Mouse (Mus musculus): ENCODE measurements around the gene L3hypdh. TPM values are rescaled to one million over a fixed set of nuclear protein-coding genes. Genes with fewer than 3 reads are reported as not detected.

Gene L3hypdh
- 1 to 10 TPM; 5.3 to 8.0 TPM for total RNA-seq (2021)

DNA sequence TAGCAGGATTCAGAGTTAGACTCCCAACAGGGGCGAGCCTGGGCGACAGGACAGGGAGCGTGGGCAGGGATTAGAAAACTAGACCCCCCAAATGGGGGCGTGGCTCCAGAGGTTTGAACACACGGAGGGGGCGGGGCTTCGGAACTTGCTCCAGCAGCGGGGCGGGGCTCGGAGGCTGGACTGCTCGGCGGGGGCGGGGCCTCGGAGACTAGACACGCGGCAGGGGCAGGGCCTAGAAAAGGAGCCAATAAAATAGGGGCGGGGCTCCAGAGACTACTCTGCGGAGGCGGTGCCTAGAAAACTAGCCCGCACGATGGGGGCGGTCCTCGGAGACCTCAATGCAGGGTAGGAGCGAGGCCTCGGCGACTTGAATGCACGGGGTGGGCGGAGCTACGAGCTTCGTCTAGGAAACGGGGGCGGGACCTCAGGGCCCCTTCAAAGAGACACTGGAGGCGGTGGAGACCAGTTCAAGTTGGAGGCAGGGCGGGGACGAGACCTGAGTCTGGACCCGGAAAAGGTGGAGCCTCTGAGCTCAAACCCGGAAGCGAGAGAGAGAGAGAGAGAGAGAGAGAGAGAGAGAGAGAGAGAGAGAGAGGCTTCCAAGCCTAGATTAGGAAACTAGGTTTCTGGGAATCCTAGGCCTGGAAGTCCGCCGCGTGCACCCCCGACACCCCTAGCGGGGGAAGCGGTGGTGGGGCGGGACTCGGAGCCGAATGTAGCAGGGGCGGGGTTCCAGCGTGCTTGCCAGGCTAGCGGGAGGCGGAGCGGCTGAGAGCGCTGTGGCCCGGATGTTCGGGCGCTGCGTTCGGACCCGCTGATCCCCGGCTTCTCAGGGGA lies at the start of gene L3hypdh, which contains the start of gene Jkamp:
TSS of gene L3hypdh (minus strand) at position 111 of the 837 bp plus-strand sequence.
TSS of gene Jkamp (plus strand) at position 261 of the 837 bp plus-strand sequence.
- intact Hi-C loops (cut with DNase I): no loop called here

DNA sequence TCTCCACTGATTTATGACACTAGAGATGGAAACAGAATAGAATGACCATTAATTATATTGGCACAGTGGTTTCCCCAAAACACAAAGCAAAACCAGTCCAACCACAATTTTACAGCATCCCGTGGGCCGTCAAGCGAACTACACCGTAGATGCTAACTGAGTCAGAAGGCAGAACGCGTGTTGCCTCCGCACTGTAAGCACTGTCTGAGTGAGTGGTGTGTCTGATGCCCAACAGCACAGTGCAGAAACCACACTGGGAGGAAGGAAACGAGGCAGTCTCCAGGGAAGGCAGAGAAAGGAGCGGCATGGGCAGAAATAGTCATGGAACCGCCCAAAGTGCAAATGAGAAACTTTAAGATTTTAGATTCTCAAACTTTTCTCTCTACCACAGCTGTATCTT lies 44.0 kb upstream of the L3hypdh start:
- intact Hi-C loops (cut with DNase I): no loop called here
- no peak for DNase-seq

More for the DNA sequence above, at the start of gene L3hypdh, which contains the start of gene Jkamp:
- peak; percentile 100 for DNase-seq

DNA sequence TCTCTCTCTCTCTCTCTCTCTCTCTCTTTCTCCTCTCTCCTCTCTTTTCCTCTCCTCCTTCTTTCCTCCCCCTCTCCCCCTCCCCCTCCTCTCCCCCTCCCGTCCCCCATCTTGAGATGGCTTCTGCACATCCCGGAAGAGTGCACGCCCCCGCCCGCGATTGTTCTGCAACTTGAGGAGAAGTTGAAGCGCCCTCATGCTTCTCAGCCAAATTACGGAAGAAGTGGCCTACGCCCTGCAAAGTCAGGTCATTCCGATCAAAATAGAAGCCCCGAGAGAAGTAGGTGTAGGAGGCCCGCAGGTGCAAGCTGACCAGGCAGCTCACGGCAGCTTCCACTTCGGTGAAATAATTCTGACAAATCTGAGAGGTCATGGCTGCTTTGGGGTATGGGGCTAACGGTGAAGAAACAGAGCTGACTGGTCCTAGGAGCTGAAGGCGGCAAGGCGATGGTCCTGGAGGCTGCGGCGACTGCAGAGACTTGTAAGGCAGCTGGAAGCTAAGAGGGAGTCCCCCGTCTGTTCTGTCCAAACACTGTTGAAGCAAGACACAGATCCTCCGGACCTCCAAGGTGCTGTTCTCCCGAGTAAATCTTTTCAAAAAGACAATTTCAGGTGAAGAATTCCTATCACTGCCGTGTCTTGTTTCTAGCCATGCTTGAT lies 30.6 kb upstream of the L3hypdh start:
- intact Hi-C loops (cut with DNase I): no loop called here

DNA sequence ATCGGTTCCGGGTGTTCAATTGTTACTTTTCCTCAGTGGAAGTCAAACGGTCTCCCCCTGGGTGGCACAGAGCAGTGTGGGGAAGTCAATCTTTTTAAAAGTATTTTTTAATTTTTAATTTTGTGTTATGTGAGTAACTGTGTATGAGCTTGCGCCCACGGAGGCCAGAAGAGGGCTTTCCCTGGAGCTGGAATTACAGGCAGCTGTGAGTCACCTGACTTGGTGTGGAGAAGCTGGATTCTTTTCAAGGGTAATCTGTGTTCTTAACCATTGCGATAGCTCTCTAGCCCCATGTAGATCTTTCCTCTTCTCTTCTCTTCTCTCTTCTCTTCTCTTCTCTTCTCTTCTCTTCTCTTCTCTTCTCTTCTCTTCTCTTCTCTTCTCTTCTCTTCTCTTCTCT lies 29.9 kb upstream of the L3hypdh start:
- intact Hi-C loops (cut with DNase I): no loop called here
- DNase-seq: no peak

More for the DNA sequence above, 30.6 kb upstream of the L3hypdh start:
- no peak for DNase-seq

DNA sequence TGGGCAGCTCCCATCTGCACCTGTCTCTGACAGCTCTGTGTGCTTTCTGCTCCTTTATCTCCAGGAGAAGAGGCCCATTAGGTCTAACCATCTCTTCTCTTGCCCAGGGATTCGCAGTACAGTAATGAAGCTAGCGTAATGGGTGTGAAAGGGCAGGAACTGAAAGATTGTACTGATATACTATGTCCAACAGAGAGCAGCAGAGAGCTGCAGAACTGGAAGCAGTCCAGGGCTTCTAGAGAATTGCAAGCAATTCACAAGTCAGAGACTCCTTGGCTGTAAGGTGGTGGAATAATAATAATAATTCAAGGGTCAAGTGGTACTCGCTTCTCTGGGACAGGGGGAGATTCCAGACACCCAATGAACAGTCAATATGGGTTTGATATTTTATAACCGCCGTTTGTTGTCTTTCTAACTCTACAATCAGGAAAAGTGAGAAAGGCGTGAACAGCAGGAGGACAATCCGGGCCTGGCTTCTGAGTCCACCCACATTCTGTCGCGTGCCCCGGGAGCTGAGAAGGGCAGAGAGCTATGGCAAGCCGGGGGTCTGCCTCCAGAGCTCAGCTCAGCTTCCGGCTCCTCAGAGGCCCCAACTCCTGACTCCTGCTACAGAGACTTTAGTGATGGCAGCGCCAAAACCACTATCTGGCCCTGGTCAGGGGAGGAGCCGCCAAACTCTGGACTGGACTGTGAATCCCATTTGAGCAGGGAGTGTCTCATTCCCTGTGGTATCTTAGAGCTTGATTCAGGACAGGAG lies 19.5 kb upstream of the L3hypdh start:
- intact Hi-C loops (cut with DNase I): loop anchor here (5.0 to 10.0 kb wide), 3 partner anchors 113 to 550 kb away; no protein-coding TSS in a partner anchor
- peak; percentile 74 for DNase-seq

DNA sequence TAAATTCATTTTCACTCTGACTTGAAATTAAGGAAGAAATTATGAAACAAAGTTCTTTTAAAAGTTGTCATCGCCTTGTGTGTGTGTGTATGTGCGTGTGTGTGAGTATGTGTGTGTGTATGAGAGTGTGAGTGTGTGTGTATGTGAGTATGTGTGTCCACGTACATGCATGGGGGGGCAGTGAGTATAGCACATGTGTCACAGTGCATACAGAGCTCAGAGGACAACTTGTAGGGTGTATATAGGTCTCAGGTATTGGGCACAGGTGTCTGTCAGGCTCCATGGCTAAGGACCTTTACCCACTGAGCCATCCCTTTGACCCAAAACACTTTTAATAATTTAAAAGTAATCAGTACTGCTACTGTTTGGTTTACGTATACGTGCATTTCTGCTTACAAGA lies 18.8 kb upstream of the L3hypdh start:
- intact Hi-C loops (cut with DNase I): loop anchor here (5.0 to 10.0 kb wide), 3 partner anchors 113 to 551 kb away; no protein-coding TSS in a partner anchor

DNA sequence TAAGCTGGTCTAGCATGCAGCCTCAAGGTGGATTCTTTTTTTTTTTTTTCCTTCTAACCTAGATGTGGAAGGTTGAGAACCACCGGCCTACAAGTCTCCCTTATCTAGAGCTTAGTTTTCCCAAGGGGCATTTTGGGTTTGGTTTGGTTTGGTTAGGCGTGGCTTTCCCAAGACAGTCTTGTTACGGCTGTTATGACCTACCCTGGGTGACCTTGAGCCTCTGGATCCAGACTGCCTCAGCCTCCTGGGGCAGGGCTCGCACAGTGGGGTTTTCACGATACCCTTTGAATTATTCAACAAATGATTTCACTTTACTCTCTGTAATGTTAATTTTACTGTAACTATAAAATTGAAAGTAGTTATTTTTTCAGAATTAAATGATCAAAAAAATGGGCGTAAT lies 17.5 kb upstream of the L3hypdh start:
- intact Hi-C loops (cut with DNase I): loop anchor here (5.0 to 10.0 kb wide), 3 partner anchors 115 to 552 kb away; no protein-coding TSS in a partner anchor
- DNase-seq: no peak

More for the DNA sequence above, 18.8 kb upstream of the L3hypdh start:
- DNase-seq: no peak

DNA sequence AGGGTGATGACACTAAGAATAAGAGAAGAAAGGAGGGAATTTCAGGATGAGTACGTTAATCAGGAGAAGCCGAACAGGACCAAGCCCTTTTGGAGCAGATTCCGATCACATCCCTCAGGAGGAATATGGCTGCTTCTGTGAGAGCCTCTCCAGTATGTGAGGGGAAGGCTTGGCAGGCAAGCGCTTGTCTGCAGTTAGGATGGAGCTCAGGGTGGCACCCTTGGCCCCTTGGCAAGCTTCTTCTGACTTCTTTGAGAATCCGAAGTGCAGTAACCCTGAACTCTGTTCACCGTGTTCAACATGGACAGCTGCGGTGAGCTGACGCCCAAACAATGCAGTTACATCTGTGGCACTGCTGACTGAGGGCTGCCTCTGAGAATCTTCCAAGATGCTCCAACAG lies 11.7 kb upstream of the L3hypdh start:
- DNase-seq: no peak
- intact Hi-C loops (cut with DNase I): no loop called here

DNA sequence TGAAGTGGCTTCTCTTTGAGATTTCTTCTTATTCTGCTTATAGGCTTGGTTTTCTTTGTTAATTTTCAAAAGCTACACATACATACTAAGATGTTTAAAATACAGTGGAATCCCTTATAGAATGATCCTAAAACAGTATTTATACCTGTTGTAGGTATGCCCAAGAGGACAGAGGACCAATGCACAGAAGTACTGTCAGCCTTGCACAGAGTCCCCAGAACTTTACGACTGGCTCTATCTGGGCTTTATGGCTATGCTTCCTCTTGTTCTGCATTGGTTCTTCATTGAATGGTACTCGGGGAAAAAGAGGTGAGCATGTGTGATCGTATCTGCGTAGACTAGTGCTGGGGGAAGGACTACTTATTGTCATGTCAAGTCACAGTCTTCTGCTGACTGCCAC lies 4.6 kb upstream of the L3hypdh start:
- intact Hi-C loops (cut with DNase I): no loop called here
- no peak for DNase-seq

DNA sequence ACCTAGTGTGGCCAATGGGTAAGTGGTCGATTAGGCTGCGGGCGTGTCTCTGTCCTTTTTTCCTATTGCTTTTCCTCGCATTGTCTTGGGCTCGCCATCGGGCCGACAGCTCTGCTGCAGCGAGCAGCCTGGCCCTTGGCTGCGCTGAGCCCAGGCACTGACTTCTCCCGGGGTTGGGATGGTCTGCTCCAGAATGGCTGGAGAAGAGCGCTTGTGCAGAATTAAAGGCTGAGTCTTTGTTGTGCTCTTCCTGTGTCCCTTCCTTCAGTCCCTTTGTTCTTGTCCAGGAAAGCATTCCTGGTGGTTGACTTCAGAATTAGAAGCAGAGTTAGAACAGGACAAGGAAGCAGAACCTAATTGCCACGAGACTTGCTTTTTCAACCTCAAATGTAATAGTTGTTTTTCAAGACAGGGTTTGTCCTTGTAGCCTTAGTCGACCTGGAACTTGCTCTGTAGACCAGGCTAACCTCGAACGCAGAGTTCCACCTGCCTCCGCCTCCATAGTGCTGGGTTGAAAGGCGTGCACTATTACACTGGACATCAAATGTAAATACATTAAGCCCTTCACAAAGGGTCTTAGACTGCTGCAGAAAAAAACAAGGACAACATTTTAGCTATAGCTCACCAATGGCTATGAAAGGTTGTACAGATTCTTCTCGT lies 1.1 kb upstream of the L3hypdh start:
- DNase-seq: no peak

DNA sequence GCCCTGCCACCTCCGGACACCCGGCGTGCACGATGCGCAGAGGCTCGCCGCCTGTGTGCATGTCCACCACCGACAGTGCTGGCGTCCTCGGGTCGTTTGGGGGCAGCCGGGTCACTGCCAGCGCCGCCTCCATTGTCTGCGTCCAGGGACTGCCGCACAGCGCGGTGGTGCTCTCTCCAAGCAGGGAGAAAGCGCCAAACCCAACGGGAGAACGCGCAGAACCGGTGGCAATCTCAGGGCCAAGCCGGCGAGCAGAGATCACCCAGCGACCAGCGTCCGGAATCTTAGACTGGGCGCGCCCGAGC lies 263 bp downstream of the L3hypdh start:
- intact Hi-C loops (cut with DNase I): no loop called here
- no peak for DNase-seq

More for the DNA sequence above, 1.1 kb upstream of the L3hypdh start:
- intact Hi-C loops (cut with DNase I): no loop called here

DNA sequence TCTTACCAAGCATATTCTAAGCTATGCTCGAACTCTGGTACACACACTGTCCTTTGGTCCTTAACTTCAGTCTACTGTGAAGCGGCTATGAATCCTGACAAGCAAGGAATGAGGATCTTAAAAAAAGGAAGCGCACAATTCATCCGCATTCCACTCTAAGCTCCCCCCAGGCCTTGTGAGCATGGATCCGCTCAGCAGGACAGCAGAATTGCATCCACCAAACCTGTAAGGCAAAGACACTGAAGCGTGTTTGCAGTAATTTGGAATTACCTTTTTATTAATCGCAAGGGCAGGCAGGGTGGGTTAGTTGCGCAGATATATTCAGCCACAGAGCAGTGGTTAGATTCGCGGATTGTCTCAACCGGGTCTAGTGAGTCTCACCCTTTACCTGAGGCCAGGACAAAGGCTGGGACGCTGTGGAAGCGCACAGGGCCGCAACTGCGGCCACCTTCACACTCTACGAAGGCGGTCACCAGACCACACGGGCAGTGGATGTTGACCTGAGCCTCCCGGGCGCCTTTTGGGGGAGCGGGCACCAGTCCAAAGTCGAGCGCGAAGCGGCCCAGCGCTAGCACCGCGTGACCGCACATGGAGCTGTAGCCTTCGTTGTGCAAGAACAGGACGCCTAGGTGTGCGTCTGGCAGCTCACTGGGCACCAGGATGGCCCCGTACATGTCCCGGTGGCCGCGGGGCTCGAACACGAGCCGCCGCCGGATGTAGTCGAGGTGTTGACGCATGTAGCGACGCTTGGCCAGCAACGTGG lies 797 bp downstream of the L3hypdh start:
- intact Hi-C loops (cut with DNase I): no loop called here
- DNase-seq: no peak

DNA sequence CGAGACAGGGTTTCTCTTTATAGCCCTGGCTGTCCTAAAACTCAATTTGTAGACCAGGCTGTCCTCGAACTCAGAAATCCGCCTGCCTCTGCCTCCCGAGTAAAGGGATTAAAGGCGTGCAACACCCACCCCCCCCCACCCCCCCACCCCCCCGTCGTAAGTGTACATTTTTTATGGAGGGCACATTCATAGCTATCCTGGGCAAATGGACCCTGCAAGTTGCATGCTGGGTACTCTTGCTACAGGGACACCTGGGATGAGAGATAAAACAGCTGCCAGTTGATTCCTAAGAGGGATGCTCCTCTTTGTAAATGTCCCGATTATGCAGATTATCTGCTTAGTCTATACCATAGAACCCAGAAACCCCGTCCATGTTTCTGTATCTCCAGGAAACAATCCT lies 2.0 kb downstream of the L3hypdh start:
- intact Hi-C loops (cut with DNase I): no loop called here
- no peak for DNase-seq

DNA sequence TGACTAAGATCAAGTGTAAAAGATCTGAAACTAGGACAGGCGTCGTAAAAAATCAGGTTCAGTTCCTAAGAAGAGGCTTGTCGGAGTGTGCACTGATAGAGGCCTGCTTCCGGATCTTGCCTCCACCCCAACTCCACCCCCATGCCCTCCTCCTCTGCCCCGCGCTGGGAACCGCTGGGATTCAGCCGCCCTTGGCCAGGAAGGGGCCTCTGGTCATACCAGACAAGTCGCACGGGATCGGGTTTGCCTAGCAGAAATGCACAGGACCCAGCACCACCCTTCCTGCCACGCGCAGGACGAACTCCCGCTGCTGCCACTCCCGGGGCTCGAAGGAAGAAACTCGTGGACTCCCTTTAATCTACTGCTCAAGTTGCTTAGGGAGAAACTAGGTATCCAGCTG lies 2.9 kb downstream of the L3hypdh start:
- intact Hi-C loops (cut with DNase I): no loop called here
- DNase-seq: peak; percentile 8

DNA sequence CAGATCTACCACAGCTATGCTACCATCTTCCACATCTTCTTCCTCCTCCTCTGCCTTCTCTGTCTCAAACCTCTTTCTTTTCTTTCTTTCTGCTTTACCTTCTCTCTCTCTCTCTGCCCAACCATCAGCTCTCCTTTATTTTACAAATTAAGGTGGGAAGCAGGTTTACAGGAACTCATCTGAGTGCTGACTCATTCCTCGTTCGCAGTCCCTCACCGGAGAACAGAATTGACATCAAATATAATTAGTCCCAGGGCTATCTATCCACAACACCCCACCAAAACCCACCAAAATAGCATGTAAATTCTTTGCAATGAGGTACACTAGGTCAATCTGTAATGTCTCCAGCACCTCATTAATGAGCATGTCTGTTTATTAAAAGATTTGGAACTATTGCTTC lies 3.3 kb downstream of the L3hypdh start:
- no peak for DNase-seq
- intact Hi-C loops (cut with DNase I): no loop called here

DNA sequence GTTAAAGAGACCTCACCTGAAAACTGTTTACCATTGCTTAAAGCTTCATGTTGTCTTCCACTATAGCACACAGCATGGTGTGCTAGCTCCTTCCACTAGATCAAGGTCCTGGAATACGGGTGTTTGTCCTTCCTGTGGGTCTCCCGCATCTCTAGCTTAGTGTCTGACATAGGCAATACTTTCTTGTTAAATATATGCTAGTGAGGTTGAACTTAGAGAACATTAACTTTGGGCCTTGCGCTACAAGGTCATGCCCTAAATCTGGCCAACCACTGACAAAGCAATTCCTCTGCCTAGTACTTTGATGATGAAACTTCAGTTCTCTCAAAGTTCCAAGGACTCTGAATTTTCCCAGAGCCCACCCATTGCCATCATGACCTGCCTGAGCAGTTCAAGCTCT lies 7.0 kb downstream of the L3hypdh start:
- intact Hi-C loops (cut with DNase I): no loop called here
- DNase-seq: no peak

DNA sequence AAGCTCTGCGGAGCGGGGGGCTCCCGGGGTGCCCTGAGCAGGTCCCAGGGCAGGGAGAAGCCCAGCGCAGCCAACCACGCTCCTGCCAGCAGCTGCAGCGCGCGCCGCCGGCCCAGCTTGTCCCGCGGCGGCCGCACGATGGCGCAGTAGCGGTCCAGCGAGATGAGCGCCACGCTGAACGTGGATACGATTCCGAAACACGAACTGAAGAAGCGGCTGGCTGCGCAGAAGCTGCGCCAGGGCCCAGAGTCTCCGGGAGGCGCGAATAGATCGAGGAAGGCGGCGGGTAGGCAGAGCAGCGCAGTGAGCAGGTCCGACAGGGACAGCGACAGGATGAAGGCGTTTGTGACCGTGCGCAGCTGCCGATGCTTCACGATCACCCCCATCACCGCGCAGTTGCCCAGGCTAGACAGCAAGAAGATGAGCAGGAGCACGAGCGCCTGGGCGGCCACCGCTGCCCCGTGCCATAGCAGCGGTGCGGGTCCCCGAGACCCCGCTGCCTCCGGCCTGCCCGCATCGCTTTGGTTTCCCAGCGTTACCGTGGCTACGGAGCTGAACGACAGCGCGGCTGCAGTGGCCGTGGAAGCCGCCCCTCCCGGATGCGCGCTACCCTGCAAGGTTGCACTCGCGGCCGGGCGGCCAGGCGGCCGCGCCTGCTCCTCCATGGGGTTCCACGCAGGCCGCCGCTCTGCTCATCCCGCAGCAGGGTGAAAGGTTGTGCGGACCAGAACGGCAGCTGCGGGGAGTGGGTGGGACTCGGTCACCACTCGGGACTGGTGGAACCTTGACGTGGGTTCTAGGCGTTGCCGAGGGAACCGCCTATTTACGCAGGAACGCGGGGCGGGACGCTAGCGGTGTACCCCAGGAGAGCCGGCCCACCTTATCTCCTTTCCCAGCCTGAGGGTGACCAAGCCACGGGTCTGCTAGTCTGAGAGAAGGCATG lies 14.6 kb downstream of the L3hypdh start, which contains the start of gene Gpr135:
TSS of gene Gpr135 (minus strand) at position 799 of the 943 bp plus-strand sequence.
- DNase-seq: peak; percentile 86
- intact Hi-C loops (cut with DNase I): no loop called here

DNA sequence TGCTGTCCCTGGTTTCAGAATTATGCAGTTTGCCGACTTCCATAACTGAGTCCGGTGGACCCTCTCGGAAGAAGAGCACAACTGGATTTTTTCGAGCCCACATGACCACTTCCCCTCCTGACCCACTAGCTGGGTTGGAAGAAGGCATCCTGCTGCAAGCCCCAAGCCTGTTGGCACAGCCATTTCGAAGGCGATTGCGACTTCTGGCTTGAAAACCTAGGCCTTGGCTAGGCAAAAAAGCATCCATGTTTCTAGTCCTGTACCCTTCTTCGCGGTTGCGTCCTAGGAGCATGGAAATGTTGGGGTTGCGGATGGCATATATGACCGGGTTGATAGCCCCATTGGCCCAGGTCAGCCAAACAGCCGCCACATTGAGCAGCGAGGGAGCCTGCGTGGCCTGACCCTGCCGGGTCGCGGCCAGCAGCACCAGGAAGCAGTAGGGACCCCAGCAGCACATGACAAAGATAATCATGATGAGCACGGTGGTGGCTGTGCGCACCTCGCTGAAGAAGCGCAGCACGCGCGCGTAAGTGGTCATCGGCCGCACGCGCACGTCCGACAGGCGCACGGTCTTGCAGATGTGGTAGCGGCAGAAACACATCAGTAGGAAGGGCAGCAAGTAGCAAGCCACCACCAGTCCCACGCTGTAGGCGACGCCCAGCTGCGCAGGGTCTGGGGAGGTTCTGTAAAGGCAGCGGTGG lies 15.5 kb downstream of the L3hypdh start:
- intact Hi-C loops (cut with DNase I): no loop called here
- DNase-seq: no peak

All from left cerebral cortex, postnatal 4 days (tissue).